Mouse (Mus musculus): ENCODE measurements around the gene Ccdc173. TPM values are rescaled to one million over a fixed set of nuclear protein-coding genes. Genes with fewer than 3 reads are reported as not detected.
"Not testable (repeated sequence)": the region's sequence is repeated elsewhere in the genome, so short reads cannot be mapped to it uniquely, and the experiment has no call there.

The Ccdc173 gene
- polyA plus RNA-seq, 1 experiment from 2014 or later = 4.6 TPM

- no peaks in the 10 kb centered on the region; the same call in 1 of the 2 replicates for H3K36me3 ChIP-seq
- peaks cover 11% of the 10 kb centered on the region; the same call in 1 of the 2 replicates for H3K4me1 ChIP-seq
- H3K4me2 ChIP-seq (replicated peaks) = peak within 1 kb of the TSS; percentile 70
- H3K9me3 ChIP-seq (replicated peaks) = no peaks in the 10 kb centered on the region
- WGBS = 8% methylated on average over 8 of the region's 8 CpGs
- peak within 1 kb of the TSS; percentile 93 for H3K27ac ChIP-seq (replicated peaks)
- H3K27me3 ChIP-seq = no peaks in the 10 kb centered on the region
- ATAC-seq (ENCODE audit: insufficient number of reproducible peaks, low FRiP score, low TSS enrichment, low read depth) = no peak
- peak within 1 kb of the TSS; percentile 83 for H3K4me3 ChIP-seq (replicated peaks)
- H3K9ac ChIP-seq = peak within 1 kb of the TSS; percentile 85
Measured at GRCm38 (mm10) chr2:69821711-69822110, 32.3 kb upstream of the Ccdc173 start, which contains the start of gene Klhl23. Gene Klhl23 (plus strand): TSS chr2:69821944.

DNA sequence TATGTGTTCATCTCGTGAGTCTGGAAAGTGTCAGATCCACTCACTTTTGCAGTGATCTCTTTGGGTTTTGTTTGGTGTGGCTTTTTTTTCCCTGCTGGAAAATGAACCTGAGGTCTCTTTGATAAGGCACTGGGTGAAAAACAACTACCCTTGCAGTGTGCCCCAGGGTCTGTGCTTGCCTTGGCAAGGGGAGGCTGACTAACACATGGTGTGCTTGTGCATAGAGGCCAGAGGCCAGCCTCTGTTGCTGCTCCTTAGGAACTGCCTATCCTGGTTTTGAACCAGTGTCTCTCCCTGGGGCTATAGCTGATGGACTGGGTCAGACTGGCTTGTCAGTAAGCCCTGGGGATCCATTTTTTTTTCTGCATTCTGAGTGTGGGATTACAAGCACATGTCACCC, 30.8 kb upstream of the Ccdc173 start:
- 71% methylated on average over 1 of the region's 1 CpGs for WGBS
- Histone ChIP-seq H3K4me3 (replicated peaks) (no peak overlapping the region), H3K27me3 (no peaks in the 10 kb centered on the region), H3K27ac (replicated peaks) (no peak overlapping the region), H3K9me3 (replicated peaks) (no peaks in the 10 kb centered on the region), H3K4me1 (0 out of 2 replicates have a peak, but pooled peaks cover 6% of the 10 kb centered on the region), H3K9ac (no peak overlapping the region), H3K36me3 (no peaks in the 10 kb centered on the region), H3K4me2 (replicated peaks) (no peak overlapping the region)
- no peak for ATAC-seq (ENCODE audit: insufficient number of reproducible peaks, low FRiP score, low TSS enrichment, low read depth)

DNA sequence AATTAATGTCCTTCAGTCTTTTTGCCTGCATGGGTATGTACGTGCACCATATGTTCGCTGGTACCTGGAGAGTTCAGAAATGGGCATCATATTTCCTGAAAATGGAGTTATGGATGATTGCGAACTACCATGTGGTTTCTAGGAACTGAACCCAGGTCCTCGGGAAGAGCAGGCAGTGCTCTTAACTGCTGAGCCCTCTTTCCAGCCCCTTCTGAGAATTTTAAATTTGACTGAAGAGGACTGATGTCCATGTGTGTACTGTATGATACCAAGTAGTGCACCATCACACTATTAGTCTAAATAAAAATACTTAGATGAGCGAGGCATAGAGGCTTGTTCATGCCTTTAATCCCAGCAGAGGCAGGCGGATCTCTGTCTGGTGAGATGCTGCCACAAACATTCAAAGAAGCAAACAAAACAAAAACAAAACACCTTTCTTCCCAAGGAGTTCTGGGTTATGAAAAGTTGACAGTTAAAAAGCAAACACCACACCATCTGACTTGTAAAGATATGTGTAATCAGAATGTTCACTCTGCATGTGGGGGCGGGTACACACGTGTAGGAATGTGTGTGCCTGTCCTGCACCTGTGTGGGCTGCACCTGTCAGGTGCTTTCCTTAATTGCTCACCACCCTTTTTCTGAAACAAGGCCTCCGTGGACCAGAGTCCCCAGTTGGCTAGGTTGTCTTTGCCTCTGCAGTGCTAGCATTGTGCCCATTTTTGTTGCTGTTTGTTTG, 29.1 kb upstream of the Ccdc173 start:
- Histone ChIP-seq H3K36me3 (no peaks in the 10 kb centered on the region), H3K27me3 (no peaks in the 10 kb centered on the region), H3K4me2 (replicated peaks) (no peak overlapping the region), H3K27ac (replicated peaks) (no peak overlapping the region), H3K9ac (no peak overlapping the region), H3K9me3 (replicated peaks) (no peaks in the 10 kb centered on the region), H3K4me3 (replicated peaks) (no peak overlapping the region), H3K4me1 (no peaks in the 10 kb centered on the region)
- no peak for ATAC-seq (ENCODE audit: insufficient number of reproducible peaks, low FRiP score, low TSS enrichment, low read depth)
- WGBS = 68% methylated on average over 9 of the region's 9 CpGs

DNA sequence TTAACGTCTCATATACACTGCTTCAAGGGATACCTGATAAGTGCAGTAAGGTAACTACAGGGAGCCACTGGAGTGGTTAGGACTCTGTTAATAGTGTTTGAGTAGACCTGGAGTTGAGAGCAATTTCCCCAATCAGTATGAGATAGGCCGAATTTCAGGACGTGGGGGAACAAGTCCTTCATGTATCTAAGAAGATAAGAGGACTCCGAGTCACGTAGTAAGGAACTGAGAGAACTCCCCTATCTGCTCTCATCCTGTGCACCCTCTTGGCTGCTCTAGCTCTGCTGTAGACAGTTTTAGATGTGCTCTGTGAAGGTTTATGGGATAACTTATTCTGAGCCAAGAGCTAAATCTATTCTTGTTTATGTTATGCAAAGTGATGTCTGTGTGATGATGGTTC, 27.2 kb upstream of the Ccdc173 start:
- Histone ChIP-seq H3K9ac (no peak overlapping the region), H3K9me3 (replicated peaks) (no peaks in the 10 kb centered on the region), H3K27me3 (no peaks in the 10 kb centered on the region), H3K36me3 (no peaks in the 10 kb centered on the region), H3K4me3 (replicated peaks) (no peak overlapping the region), H3K4me1 (no peaks in the 10 kb centered on the region), H3K27ac (replicated peaks) (no peak overlapping the region), H3K4me2 (replicated peaks) (no peak overlapping the region)
- no peak for ATAC-seq (ENCODE audit: insufficient number of reproducible peaks, low FRiP score, low TSS enrichment, low read depth)
- WGBS = 77% methylated on average over 5 of the region's 5 CpGs

- not testable (repeated sequence) for H3K27me3 ChIP-seq; H3K27ac ChIP-seq (replicated peaks); H3K4me3 ChIP-seq (replicated peaks); ATAC-seq (ENCODE audit: insufficient number of reproducible peaks, low FRiP score, low TSS enrichment, low read depth); H3K36me3 ChIP-seq; H3K4me1 ChIP-seq; H3K9ac ChIP-seq; H3K9me3 ChIP-seq (replicated peaks); H3K4me2 ChIP-seq (replicated peaks)
- 78% methylated on average over 7 of the region's 7 CpGs for WGBS
Measured at GRCm38 (mm10) chr2:69811349-69811748, 22.0 kb upstream of the Ccdc173 start.

- Histone ChIP-seq H3K36me3 (no peaks in the 10 kb centered on the region), H3K27ac (replicated peaks) (no peak overlapping the region), H3K9ac (no peak overlapping the region), H3K4me3 (replicated peaks) (no peak overlapping the region), H3K27me3 (no peaks in the 10 kb centered on the region), H3K9me3 (replicated peaks) (no peaks in the 10 kb centered on the region), H3K4me1 (no peaks in the 10 kb centered on the region), H3K4me2 (replicated peaks) (no peak overlapping the region)
- no peak for ATAC-seq (ENCODE audit: insufficient number of reproducible peaks, low FRiP score, low TSS enrichment, low read depth)
- 59% methylated on average over 15 of the region's 15 CpGs for WGBS
Measured at GRCm38 (mm10) chr2:69810169-69810568, 20.8 kb upstream of the Ccdc173 start.

DNA sequence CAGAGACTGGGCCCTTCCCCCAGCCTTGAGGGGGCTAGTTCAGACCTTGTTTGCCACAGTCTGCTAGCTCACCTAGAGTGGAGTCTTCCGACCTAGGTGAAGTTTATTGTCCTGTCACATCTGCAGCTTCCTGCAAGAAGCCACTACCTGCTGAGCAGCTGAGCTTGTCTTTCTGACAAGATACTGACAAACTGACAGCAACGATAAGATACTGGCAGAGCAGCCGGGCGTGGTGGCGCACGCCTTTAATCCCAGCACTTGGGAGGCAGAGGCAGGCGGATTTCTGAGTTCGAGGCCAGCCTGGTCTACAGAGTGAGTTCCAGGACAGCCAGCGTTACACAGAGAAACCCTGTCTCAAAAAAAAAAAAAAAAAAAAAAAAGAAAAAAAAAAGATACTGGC, 15.3 kb upstream of the Ccdc173 start:
- WGBS = 82% methylated on average over 9 of the region's 9 CpGs
- not testable (repeated sequence) for ATAC-seq (ENCODE audit: insufficient number of reproducible peaks, low FRiP score, low TSS enrichment, low read depth); H3K4me2 ChIP-seq (replicated peaks)

DNA sequence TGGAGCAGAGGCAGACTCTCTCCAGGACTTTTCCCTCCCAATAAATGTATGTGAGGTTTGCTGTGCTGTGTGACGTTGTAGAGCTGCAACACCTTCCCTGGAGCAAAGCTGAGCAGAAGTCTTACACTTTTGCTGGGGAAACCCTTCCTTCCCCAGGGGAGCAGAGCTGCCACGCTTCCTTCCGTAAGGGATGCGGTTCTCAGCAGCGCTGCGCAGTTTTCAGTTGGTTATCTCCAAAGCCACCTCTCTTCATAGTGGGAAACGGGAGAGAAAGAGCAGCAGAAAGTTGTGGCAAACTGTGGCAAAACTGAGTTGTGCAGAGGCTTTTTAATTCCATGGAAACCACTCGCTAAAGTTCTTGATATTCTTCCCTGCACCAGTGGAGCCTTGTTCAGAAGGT, 14.4 kb upstream of the Ccdc173 start:
- Histone ChIP-seq H3K9ac (no peak overlapping the region), H3K27ac (replicated peaks) (no peak overlapping the region), H3K4me1 (no peaks in the 10 kb centered on the region), H3K27me3 (no peaks in the 10 kb centered on the region), H3K9me3 (replicated peaks) (no peaks in the 10 kb centered on the region), H3K36me3 (no peaks in the 10 kb centered on the region), H3K4me3 (replicated peaks) (no peak overlapping the region), H3K4me2 (replicated peaks) (no peak overlapping the region)
- no peak for ATAC-seq (ENCODE audit: insufficient number of reproducible peaks, low FRiP score, low TSS enrichment, low read depth)
- 56% methylated on average over 8 of the region's 8 CpGs for WGBS

More for the DNA sequence above, 15.3 kb upstream of the Ccdc173 start:
- not testable (repeated sequence) for H3K27me3 ChIP-seq; H3K4me1 ChIP-seq; H3K9ac ChIP-seq; H3K4me3 ChIP-seq (replicated peaks); H3K27ac ChIP-seq (replicated peaks); H3K36me3 ChIP-seq; H3K9me3 ChIP-seq (replicated peaks)

DNA sequence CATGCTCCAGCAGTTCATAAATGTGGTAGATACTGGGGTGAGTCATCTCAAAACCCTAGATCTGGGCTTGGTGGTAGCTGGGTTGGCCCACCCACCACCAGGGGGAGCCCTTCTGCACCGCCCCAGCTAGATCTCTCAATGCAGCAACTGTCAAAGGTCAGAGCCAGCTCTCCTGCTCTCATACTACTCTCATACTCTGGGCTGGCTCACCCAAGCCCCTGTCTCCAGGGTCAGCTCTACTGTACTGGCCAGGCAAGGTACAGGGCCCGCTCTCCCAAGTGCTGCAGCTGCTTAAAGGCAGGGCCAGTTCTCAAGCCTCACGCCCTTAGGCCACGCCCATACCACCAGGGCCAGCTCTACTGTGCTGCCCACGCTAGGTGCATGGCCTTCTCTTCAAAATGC, 13.5 kb upstream of the Ccdc173 start:
- 56% methylated on average over 5 of the region's 5 CpGs for WGBS
- Histone ChIP-seq H3K9ac (no peak overlapping the region), H3K27ac (replicated peaks) (no peak overlapping the region), H3K4me1 (no peaks in the 10 kb centered on the region), H3K36me3 (no peaks in the 10 kb centered on the region), H3K27me3 (no peaks in the 10 kb centered on the region), H3K4me2 (replicated peaks) (0 out of 2 replicates have a peak overlapping the region, but pooled peaks have one; percentile 13), H3K4me3 (replicated peaks) (no peak overlapping the region), H3K9me3 (replicated peaks) (no peaks in the 10 kb centered on the region)
- ATAC-seq (ENCODE audit: insufficient number of reproducible peaks, low FRiP score, low TSS enrichment, low read depth) = peak; percentile 82

DNA sequence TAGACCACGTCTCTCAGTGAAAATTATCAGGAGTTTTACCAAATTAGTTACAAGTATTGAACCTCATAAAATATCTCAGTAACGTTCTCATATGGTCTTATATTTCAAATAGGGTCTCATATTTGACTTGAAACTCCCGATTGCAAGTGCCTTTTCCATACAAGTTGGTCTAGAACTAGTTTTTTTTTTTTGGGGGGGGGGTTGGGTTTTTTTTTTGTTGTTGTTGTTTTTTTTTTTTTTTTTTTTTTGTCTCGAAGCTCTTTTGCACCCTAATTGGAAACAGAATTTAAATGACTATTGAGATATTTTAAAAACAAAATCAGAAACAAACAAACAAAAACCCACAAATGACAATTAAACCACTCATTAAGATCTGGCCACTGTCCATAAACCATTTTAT, 1.3 kb upstream of the Ccdc173 start:
- Histone ChIP-seq H3K9ac (no peak overlapping the region), H3K4me1 (peaks cover 4% of the 10 kb centered on the region; the same call in 1 of the 2 replicates), H3K4me2 (replicated peaks) (peak overlapping the region; percentile 82; the same call in 1 of the 2 replicates), H3K27me3 (no peaks in the 10 kb centered on the region), H3K27ac (replicated peaks) (no peak overlapping the region), H3K36me3 (peaks cover 27% of the 10 kb centered on the region), H3K4me3 (replicated peaks) (peak overlapping the region; percentile 64; the same call in 1 of the 2 replicates), H3K9me3 (replicated peaks) (no peaks in the 10 kb centered on the region)
- 68% methylated on average over 4 of the region's 4 CpGs for WGBS
- no peak for ATAC-seq (ENCODE audit: insufficient number of reproducible peaks, low FRiP score, low TSS enrichment, low read depth)

- H3K36me3 ChIP-seq = peaks cover 22% of the 10 kb centered on the region
- H3K9ac ChIP-seq = no peak overlapping the region
- ATAC-seq (ENCODE audit: insufficient number of reproducible peaks, low FRiP score, low TSS enrichment, low read depth) = no peak
- H3K4me2 ChIP-seq (replicated peaks) = peak overlapping the region; percentile 82
- H3K27me3 ChIP-seq = no peaks in the 10 kb centered on the region
- no peaks in the 10 kb centered on the region for H3K9me3 ChIP-seq (replicated peaks)
- 1% methylated on average over 10 of the region's 10 CpGs for WGBS
- H3K4me3 ChIP-seq (replicated peaks) = peak overlapping the region; percentile 64
- H3K4me1 ChIP-seq = peaks cover 4% of the 10 kb centered on the region; the same call in 1 of the 2 replicates
- H3K27ac ChIP-seq (replicated peaks) = 0 out of 2 replicates have a peak overlapping the region, but pooled peaks have one; percentile 87
Measured at GRCm38 (mm10) chr2:69790285-69790684, 910 bp upstream of the Ccdc173 start.
